Mouse (Mus musculus) layer of hippocampus, postnatal 36 days (tissue): ENCODE data around the gene 4930432K21Rik. TPM values are rescaled to one million over a fixed set of nuclear protein-coding genes. Genes with fewer than 3 reads are reported as not detected.

ENCODE experiments used
- DNase-seq, 2 experiments: peaks; one replicate each; pipeline ENCODE4 v3.0.0; 2022
- microRNA-seq, 2 experiments: library from miRNA; unstranded; fragments of <30 nt; microRNA quantifications; one replicate each; pipeline ENCODE4 v1.2.0; 2021
- total RNA-seq, 2 experiments: library from RNA; stranded (reverse); gene quantifications; 2 replicates each; pipeline ENCODE4 v1.2.3; 2021

The 4930432K21Rik gene
- total RNA-seq, 2 experiments from 2014 or later = 1.7 to 1.8 TPM

DNA sequence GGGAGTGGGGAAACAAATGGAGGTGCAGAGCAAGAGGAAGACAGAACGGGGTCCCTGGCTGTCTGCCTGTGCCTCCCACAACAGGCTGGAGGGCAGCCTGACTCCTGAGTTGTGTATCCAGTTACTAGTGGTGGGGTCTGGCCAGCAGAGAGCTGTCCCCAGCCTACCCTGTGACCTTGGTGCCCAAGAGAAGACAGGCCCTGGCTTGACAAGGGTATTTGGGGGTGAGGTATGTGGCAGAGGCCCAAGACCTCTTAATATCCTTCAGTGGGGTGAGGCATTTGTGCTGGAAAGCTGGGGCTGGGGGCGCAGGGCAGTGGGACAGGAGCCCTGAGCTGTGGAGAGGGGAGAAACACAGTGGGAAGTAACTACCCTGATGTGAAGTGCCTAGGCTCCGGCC, 63.4 kb downstream of the 4930432K21Rik start:
- no peak for DNase-seq

DNA sequence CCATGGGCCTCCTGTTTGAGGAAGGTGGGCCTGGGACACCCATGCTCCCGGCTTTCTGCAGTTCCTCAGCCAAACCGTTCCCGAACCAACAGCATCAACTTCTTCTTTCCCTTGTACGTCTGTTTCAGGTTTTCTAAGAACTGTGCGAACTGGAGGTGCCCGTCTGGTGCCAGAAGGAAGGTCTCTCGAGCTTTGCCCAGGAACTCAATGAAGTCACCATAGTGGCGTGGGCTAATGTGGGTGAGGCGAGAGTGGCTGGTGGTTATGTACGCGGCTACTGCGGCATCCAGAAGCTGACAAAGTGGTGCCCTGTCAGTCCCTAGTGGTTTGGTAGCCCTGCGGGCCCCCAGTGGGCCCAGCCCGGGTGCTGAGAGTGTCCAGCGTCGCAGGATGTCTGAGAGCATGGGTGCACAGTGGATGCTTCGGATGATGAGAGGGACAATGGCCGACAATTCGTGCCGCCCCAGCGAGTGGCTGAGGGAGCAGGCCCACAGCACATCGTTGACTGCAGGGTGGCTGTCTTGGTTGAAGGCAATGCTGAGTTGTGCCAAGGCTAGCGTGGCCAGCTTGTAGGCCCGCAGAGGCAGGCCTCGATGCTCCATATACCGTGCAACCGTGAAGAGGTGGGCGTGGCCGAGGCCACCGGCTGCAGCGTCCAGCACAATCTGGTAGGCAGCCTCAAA, 64.2 kb downstream of the 4930432K21Rik start:
- DNase-seq = no peak

DNA sequence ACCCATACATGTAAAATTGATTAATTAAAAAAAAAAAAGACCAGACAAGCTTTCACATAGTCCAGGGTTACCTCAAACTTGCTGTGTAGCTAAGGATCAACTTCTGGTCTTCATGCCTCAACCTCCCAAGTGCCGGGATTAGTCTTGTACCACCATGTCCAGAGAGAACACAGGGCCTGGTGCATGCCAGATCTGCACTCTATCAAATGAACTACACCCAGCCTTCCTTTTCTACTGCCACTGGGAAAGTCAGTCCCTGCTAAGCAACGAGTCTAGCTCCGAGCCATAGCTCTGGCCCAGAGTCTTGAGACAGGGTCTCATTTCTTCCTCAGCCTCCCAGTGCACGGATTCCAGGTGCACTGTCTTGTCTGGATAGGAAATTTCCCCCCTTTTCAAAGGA, 65.5 kb downstream of the 4930432K21Rik start:
- DNase-seq = no peak

DNA sequence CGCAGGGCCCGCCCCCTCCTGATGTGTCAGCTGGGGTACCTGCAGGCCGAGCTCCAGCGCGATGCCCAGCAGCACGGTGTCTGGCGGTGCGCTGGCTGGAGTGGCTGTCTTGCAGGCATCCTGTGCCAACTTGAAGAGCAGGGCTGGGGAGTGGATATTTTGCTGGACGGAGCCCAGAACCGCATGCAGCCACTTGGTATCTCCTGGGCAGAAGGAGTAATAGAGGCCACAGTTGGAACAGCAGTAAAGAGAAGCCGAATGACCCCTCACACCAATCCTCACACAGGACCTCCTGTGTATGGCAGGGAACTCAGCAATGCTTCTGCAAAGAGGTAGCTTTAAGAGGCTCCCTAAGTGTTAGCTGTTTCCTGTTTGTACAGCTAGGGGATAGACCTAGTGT, 69.4 kb downstream of the 4930432K21Rik start:
- DNase-seq = no peak

DNA sequence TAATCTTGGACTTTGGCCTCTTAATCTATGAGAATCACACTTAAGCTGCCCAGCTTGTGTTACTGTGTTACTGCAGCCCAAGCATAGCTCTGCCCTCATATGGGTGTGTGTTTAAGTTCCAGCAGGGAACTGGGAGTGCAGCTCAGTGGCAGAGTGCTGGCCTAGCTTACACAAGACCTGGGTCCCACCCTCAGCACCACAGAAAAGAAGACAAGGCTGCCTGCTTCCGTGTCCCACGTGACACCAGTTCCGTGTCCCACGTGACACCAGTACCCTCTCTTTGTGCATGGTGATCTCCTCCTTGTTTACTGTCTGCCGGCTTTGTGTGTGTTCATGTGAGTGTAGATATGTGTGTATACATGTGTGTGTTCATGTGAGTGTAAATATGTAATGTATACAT, 70.3 kb downstream of the 4930432K21Rik start:
- no peak for DNase-seq

DNA sequence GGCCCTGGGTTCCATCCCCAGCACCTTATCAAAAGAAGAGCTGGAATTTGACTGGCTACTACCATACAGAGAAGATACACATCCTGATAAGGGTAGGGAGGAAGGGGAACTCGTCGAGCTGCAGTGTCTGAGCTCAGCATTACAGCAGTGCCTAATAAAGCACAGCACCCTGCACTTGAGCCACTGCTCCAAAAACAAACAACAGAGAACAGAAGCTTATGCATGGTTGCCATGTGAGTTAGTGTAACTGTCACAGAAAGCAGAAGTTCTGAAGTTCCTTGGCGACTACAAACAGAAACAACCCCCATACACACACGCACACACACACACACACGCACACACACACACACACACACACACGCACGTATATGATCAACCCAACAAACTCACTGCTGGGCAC, 72.3 kb downstream of the 4930432K21Rik start:
- no peak for DNase-seq

Small RNAs within 50 kb of the gene (microRNA-seq; reads per million reads assigned to microRNA genes)
- gene Gm25110 (0 reads per million in 2 experiments), gene Mir181c (2,692 to 2,705 reads per million in 2 experiments), gene Mir181d (2,377 to 2,977 reads per million in 2 experiments), gene Mir23a (7,511 to 9,008 reads per million in 2 experiments), gene Mir24-2 (0 reads per million in 2 experiments), gene Mir27a (115 to 153 reads per million in 2 experiments), gene Mir3074-2 (0 reads per million in 2 experiments)

Other genes starting within 250 kb of the 4930432K21Rik start
- 100 to 1,000 TPM; 319 to 321 TPM for gene Adgrl1, start 247.9 kb upstream of the 4930432K21Rik start, total RNA-seq
- under 1 TPM; 0.43 to 0.47 TPM for gene Gm10644, start 192.8 kb upstream of the 4930432K21Rik start, total RNA-seq
- under 1 TPM; 0.32 to 0.48 TPM for gene Asf1b, start 192.5 kb upstream of the 4930432K21Rik start, total RNA-seq
- gene Prkaca, start 175.0 kb upstream of the 4930432K21Rik start, total RNA-seq = 100 to 1,000 TPM; 239 to 256 TPM
- 10 to 100 TPM; 42.1 to 43.1 TPM for gene Samd1, start 150.4 kb upstream of the 4930432K21Rik start, total RNA-seq
- gene 1700067K01Rik, start 146.5 kb upstream of the 4930432K21Rik start, total RNA-seq = under 1 TPM; 0.40 to 0.75 TPM
- 1 to 10 TPM in 1 of 2 experiments, under 1 TPM in 1; 0.52 to 1.2 TPM for gene 2210011C24Rik, start 135.9 kb upstream of the 4930432K21Rik start, total RNA-seq
- gene Palm3, start 126.6 kb upstream of the 4930432K21Rik start, total RNA-seq = 1 to 10 TPM; 2.9 to 4.1 TPM
- gene Il27ra, start 105.4 kb upstream of the 4930432K21Rik start, total RNA-seq = 1 to 10 TPM; 2.3 to 2.9 TPM
- gene Rln3, start 103.0 kb upstream of the 4930432K21Rik start, total RNA-seq = not detected
- 1 to 10 TPM; 4.2 to 4.4 TPM for gene Gm10643, start 82.9 kb upstream of the 4930432K21Rik start, total RNA-seq
- gene Rfx1, start 81.2 kb upstream of the 4930432K21Rik start, total RNA-seq = 10 to 100 TPM; 24.0 to 30.9 TPM
- gene Dcaf15, start 43.3 kb upstream of the 4930432K21Rik start, total RNA-seq = 10 to 100 TPM; 16.7 to 20.9 TPM
- not detected for gene Podnl1, start 22.0 kb upstream of the 4930432K21Rik start, total RNA-seq
- gene Cc2d1a, start 89 bp upstream of the 4930432K21Rik start, total RNA-seq = 10 to 100 TPM; 58.3 to 64.6 TPM
- 1 to 10 TPM; 2.2 to 4.9 TPM for gene Nanos3, start 37.2 kb downstream of the 4930432K21Rik start, total RNA-seq
- gene Zswim4, start 89.0 kb downstream of the 4930432K21Rik start, total RNA-seq = 10 to 100 TPM; 16.8 to 18.1 TPM
- 100 to 1,000 TPM; 131 to 145 TPM for gene D8Ertd738e, start 101.7 kb downstream of the 4930432K21Rik start, total RNA-seq
- gene Mri1, start 109.3 kb downstream of the 4930432K21Rik start, total RNA-seq = 10 to 100 TPM; 15.1 to 16.2 TPM
- gene Ccdc130, start 122.4 kb downstream of the 4930432K21Rik start, total RNA-seq = 10 to 100 TPM; 28.4 to 30.9 TPM
- gene Cacna1a, start 240.4 kb downstream of the 4930432K21Rik start, total RNA-seq = 100 to 1,000 TPM; 191 to 224 TPM